Mouse (Mus musculus): ENCODE results near the gene Cyp2d10.
"Not testable (repeated sequence)": the region's sequence is repeated elsewhere in the genome, so short reads cannot be mapped to it uniquely, and the experiment has no call there.

The Cyp2d10 gene

GRCm38 (mm10) chr15:82395955-82396354 lies 11.0 kb downstream of the Cyp2d10 start:
- not testable (repeated sequence) for DNase-seq

GRCm38 (mm10) chr15:82393922-82394321 lies 13.1 kb downstream of the Cyp2d10 start, which contains the start of gene Cyp2d11:
Gene Cyp2d11 (minus strand): TSS chr15:82394022.
- DNase-seq, result not testable (repeated sequence)

- DNase-seq, result not testable (repeated sequence)
Observed at GRCm38 (mm10) chr15:82389916-82390315, 17.1 kb downstream of the Cyp2d10 start.

GRCm38 (mm10) chr15:82385729-82386128 lies 21.3 kb downstream of the Cyp2d10 start:
- no peak for DNase-seq

DNA sequence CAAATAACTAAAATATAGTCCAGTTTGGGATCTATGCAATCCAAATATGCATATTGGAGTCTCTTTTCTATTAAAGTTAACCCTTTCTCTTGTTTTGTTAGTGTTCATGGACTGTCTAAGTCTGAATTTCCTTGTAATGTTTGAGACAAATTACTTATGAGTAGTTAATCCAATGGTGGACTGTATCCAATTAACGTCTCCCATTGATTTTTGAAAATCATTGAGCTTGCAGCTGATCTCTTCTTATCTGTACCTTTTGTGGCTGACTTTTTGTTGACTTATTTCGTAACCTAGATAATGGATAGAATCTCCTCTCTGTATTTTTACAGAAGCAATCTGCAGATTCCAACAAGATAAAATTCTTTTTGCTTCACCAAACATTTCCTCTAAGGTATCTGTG lies 24.6 kb downstream of the Cyp2d10 start:
- no peak for DNase-seq

DNA sequence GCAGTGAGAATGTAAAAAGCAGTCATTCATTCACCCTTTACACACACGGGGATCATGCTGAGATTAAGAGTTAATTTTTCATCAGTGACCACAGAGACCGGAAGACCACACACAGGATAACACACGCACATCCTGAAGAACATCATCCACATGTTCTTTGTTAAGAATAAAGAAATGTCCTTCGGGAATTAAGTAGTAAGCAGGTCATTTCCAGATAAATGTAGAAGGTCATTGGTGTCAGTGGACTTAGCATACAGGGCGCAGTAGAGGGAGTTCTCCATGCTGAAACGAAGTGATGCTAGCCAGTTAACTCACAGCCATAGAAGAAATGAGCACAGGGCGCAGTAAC lies 26.3 kb downstream of the Cyp2d10 start:
- DNase-seq, result no peak

DNA sequence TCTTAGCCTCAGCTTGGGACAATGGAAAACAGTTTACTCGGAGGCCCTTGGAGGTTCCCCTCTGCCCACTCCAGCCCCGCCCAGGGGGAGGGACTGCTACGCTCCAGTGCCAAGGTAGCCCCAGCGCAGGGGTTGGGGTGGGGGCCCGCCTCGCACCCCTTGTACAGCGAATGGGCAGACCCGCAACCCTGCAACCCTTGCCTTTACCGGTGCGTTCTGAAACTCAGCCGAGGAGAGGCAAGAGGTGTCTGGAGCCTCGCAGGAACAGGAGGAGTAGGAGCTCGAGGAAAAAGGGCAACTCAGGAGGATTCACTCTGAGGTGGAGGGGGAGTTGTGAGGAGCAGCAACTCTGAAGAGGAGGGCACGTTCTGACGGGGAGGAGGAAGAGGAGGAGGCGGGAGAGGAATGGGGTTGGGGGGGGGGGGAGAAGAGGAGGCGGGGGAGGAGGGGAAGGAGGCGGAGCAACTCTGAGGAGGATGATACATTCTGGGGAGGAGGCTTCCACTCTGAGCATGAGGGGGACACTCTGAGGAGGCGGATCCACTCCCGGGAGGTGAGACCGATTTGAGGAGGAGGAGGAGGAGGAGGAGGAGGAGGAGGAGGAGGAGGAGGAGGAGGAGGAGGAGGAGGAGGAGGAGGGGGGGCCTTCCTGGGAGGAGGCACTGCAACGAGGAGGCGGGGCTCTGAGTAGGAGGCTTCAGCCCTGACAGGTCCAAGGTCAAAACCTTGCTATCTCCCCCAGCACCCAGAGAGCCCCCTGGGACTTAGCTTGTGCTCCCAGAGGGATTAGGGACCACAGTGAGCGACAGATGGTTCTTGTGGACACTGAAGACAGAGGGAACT lies 26.9 kb downstream of the Cyp2d10 start, which contains the start of gene Cyp2d22:
TSS of gene Cyp2d22 (minus strand) at position 390 of the 843 bp plus-strand sequence.
- DNase-seq, result peak; percentile 73

DNA sequence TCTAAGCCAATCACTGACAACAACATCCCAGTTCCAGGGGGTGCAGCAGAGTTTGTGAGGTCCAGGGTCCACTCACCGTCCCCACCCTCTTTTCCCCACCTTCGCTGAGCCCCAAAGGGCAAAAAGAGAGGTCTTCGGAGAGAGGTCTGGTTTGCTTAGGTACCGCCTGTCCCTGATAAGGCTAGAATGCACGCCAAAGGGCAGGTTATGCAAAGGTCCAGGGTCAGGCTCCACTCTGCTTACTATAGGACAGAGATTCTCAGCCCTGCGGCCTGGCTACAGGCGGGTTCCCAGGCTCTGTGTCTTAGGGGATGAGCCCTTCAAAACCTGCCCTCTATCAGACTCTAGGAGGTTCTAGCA lies 27.5 kb downstream of the Cyp2d10 start:
- peak; percentile 24 for DNase-seq

GRCm38 (mm10) chr15:82378261-82379180 lies 28.5 kb downstream of the Cyp2d10 start:
- peak; percentile 48 for DNase-seq

GRCm38 (mm10) chr15:82377701-82378100 lies 29.3 kb downstream of the Cyp2d10 start:
- no peak for DNase-seq

GRCm38 (mm10) chr15:82376393-82377138 lies 30.4 kb downstream of the Cyp2d10 start:
- peak; percentile 89 for DNase-seq

DNA sequence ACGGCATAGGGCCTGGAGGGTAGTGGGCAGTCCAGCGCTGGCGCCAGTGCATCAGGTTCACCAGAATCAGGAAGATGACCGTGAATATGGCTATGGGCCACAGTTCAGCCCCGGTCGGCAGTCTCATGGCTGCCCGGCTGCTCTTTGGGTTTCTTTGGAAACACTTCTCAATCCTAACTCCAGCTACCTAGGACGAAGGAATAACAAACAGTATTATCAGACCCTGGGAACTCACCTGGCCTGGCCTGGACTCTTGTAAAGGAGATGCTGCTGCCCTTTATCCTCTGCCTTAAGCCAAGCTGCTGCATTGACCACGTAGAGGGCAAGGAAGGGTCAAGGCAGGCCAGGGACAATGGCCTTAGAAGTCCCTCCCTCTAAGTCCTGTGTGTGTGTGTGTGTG lies 31.1 kb downstream of the Cyp2d10 start:
- DNase-seq, result no peak

GRCm38 (mm10) chr15:82374437-82374836 lies 32.6 kb downstream of the Cyp2d10 start:
- DNase-seq, result no peak

GRCm38 (mm10) chr15:82372991-82373390 lies 34.0 kb downstream of the Cyp2d10 start:
- DNase-seq, result no peak

DNA sequence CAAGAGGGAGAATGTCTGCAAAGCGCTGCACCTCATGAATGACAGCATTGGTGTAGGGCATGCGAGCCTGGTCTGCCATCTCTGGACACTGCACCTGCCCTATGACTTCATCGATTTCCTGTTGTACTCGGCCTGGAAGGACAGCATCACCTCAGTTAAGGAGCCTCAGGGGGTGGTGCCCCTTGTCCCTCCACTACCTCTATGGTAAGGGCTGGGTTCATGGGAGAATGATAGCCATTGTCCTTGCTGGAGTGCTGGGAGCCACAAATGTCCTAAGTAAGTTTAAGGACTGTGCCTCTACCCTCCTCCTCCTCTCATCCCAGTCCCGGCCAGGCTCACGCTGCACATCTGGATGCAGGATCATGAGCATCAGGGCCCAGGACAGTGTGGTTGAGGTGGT lies 34.5 kb downstream of the Cyp2d10 start:
- no peak for DNase-seq

- no peak for DNase-seq
Observed at GRCm38 (mm10) chr15:82368851-82369250, 38.1 kb downstream of the Cyp2d10 start.

DNA sequence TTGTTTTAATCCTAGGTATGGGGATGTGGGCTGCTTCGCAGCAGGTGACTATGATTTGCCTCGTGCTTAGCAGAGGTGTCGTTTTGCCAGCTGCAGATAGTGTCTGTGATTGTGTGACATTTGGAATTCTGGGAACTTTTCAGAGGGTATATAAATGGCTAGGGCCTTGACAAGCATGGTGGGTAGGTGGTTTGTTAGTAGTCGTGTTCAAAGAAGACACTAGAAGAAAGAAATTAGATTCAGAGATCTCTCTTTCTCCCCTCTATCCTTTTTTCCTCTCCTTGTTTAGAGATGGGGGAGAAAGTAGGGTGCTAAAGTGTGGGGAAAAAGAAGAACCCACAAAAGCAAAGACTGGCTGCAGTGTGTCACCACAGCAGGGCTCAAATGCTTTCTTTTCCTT lies 38.8 kb downstream of the Cyp2d10 start:
- DNase-seq, result no peak

DNA sequence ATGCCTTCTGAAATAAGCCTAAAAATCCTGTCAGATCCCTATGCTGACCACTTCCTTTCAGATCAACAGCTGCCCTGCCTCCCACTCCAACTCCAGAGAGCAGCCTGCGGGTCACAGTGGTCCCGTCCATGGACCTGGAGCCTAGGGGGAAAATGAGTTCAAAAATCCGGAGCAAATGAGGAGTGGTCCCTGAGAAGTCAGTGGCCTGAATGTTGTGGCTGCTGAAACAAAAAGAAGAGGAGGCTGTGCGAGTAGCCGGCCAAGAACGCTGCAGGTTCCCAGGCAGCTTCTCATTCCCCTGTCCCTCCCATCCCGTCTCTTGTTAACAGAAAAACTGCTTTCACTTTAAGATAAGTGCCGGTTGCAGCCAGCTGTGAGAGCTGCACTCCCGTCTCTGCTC lies 42.4 kb downstream of the Cyp2d10 start:
- DNase-seq, result not testable (repeated sequence)

- not testable (repeated sequence) for DNase-seq
Observed at GRCm38 (mm10) chr15:82363801-82364200, 43.2 kb downstream of the Cyp2d10 start.

- DNase-seq, result no peak
Observed at GRCm38 (mm10) chr15:82362234-82362633, 44.8 kb downstream of the Cyp2d10 start.

DNA sequence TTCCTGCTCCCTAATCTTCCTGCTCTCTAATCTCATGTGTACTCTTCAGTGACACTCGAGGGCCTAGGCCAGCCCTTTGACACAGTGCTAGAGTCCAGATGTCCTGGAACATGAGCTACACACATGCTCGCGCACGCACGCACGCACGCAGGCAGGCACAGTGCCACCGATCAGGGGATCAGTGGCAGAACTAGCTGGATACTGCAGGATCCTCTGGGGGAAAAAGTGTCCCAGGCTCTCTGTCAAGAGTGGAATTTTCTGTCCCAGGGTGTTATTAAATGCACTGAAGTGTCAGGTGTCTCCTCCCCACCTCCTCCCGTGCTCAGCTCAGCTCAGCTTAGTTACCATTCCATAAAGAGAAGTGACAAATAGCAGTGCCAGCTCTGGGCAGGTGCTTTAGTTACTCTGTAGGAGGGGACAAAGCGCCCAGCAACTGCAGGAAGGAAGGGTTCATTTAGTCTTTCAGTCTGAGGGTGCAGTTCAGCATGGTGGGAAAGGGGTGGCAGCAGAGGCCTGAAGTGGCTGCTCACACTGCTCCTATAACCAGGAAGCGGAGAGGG lies 45.5 kb downstream of the Cyp2d10 start:
- no peak for DNase-seq

GRCm38 (mm10) chr15:82358431-82359260 lies 48.3 kb downstream of the Cyp2d10 start:
- no peak for DNase-seq

All from lung, postnatal 36 days (tissue).